Mouse (Mus musculus): ENCODE data around the gene Wiz.

Gene Wiz

GRCm38 (mm10) chr17:32389101-32389659 is at the start of gene Wiz:
Gene Wiz, minus strand, starts transcription at chr17:32389439.
- peak; percentile 84 to 89 for DNase-seq (ENCODE audit: low spot score in 2 of 2)

DNA sequence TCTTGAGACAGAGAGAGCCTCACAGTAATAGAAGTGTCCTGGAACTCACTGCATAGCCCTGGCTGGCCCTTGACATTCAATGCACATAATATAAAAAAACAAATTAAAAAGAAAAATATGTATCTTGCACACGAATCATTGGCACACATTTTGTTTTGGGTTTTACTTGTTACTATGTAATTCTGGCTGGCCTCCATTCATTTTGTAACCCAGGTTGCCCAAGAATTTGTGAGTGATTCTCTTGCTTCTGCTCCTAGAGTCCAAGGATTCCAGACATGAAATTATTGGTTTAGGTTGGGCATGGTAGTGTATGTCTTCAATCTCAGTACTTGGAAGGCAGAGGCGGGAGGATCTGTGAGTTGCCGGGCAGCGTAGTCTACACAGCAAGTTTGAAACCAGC is 47.9 kb upstream of the Wiz start:
- DNase-seq (ENCODE audit: low spot score in 2 of 2) = no peak

GRCm38 (mm10) chr17:32435151-32435550 is 45.9 kb upstream of the Wiz start:
- DNase-seq (ENCODE audit: low spot score in 2 of 2) = no peak

- DNase-seq (ENCODE audit: low spot score in 2 of 2) = no peak
Observed at GRCm38 (mm10) chr17:32434324-32434723, 45.1 kb upstream of the Wiz start.

- DNase-seq (ENCODE audit: low spot score in 2 of 2) = no peak
Observed at GRCm38 (mm10) chr17:32431972-32432371, 42.7 kb upstream of the Wiz start.

- no peak for DNase-seq (ENCODE audit: low spot score in 2 of 2)
Observed at GRCm38 (mm10) chr17:32426610-32427009, 37.4 kb upstream of the Wiz start.

- no peak for DNase-seq (ENCODE audit: low spot score in 2 of 2)
Observed at GRCm38 (mm10) chr17:32424034-32424433, 34.8 kb upstream of the Wiz start, which contains the start of gene Pglyrp2. Gene Pglyrp2, minus strand, starts transcription at chr17:32424167.

DNA sequence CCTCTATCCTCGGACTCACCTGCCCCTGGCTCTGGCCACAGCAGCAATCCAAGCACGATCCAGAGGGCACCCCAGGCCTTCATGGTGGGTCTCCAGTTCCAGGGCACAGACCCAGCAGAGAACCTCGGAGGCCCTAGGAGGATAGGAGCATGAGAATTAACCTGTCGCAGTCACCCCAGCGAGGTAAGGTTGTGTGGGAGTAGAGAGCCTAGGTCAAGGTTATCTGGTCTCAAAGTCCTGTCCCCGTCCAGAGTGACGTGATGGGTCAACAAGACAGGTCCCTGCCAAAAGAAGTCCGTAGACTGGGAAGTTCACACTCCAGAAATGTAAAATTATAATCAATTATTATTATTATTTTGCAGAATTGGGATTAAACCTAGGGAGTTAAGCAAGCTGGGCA is 31.5 kb upstream of the Wiz start:
- no peak for DNase-seq (ENCODE audit: low spot score in 2 of 2)

- no peak for DNase-seq (ENCODE audit: low spot score in 2 of 2)
Observed at GRCm38 (mm10) chr17:32419989-32420388, 30.8 kb upstream of the Wiz start.

- no peak for DNase-seq (ENCODE audit: low spot score in 2 of 2)
Observed at GRCm38 (mm10) chr17:32416771-32417170, 27.5 kb upstream of the Wiz start.

DNA sequence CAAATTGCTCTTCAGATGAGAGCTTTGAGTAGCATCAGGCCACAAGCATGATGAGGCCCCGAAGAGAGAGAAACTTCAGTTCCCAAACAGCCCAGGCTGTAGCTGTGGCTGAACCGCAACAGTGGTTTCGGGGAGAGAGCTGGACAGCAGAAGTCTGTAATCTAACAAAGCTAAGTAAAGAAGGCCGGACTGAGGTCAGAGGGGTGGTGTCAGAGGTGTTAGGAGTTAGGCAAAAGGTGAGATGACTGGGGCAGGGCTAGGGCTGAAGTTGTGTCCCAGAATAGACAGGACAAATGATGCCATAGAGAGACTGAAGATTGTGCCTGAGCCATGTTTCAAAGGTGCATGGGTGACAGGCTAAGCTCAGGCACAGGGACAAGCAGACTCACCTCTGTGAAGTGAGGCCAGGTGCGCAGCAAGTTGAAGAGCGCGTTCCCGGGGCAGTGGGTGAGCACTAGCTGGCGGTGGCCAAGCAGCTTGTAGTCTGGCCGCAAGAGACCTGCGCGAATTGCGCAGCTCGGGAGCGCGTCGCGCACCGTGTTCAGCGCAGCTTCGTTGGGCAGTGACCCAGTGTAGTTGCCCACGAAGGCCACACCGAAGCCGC is 26.3 kb upstream of the Wiz start:
- no peak for DNase-seq (ENCODE audit: low spot score in 2 of 2)

- no peak for DNase-seq (ENCODE audit: low spot score in 2 of 2)
Observed at GRCm38 (mm10) chr17:32411898-32412297, 22.7 kb upstream of the Wiz start.

DNA sequence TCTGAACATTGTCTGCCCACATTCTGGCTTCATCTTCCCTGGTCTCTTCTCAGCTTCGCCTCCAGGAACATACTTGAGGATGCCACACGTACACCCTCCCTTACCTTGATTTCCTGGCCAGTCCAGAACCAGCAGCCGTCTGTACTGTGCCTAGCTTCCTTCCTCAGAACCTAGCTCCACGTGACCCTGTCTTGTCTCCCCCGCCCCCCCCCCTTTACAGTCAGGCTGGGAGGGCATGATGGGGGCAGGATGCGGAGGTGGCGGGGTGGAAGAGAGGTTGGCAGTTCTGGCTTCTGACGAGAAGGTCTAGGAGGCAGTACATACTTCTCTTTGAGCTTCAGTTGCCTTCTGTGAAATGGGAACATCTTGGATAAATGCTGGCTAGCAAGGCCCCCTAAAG is 14.2 kb upstream of the Wiz start, which contains the start of gene Rasal3:
Gene Rasal3, minus strand, starts transcription at position 167 of the 400 bp plus-strand sequence.
- no peak for DNase-seq (ENCODE audit: low spot score in 2 of 2)

DNA sequence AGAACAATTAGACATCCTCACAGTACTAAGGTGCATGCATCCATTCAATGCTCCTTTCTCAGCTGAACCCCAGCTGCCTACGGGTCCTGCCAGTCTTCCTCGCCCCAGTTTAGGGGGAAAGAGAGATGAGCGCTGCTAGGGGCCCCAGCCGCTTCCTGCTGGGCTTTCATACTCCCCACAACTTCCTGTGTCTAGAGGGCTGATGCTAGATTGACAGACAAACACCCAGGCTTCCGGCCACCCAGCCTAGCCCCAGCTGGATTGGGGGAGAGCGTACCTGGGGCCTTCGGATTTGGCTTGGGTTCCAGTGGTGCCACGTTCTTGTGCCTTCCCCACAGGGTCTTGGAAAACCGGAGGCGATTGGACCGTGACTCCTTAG is 13.5 kb upstream of the Wiz start:
- no peak for DNase-seq (ENCODE audit: low spot score in 2 of 2)

DNA sequence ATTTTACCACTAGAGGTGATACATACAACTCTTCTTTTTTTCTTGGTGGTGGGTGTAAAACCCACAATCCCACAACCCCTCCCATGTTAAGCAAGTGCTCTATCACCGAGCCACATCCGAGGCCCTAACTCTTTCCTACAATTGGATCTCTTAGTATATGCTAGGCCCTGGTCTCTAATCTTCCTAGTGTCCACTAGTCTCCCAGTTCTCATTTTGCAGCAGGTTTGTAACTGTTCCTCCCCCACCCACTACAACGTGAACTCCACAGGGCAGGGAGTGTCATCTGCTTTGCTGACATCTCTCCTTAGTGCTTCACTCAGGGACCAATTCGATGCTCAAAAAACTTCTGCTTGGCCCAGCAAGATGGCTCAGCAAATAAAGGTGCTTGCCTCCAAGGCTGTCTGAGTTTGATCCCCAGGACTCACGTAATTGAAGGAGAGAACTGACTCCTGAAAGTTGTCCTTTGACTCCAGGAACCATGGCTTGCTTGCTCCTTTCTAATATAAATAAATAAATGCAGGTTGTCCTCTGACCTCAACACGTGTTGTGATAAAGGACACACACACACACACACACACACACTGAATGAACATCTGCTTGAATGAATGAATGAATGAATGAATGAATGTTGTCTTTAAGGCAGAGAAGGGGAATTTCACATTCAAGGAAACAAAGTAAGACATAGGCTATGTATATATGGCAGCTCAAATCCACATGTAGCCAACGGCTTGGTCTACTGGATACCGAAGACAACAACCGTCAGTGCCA is 13.0 kb upstream of the Wiz start:
- DNase-seq (ENCODE audit: low spot score in 2 of 2) = no peak

DNA sequence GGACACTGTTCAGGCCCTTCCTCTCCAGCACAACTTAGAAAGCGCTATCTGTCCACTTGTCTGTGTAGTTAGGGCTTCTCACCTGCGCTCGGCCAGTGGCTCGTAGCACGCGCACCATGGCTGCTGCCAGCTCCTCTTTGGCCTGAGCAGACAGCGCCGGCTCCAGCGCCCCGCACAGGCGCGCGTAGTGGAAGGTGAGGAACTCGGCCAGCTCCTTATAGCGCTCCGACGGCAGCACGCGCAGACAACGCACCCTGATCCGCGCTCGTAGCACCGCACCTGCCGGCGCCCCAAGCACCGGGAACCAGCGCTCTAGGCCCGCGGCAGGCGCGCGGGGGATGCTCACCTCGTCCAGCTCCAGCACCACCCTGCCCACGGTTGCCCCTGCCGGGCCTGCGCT is 7.0 kb upstream of the Wiz start:
- no peak for DNase-seq (ENCODE audit: low spot score in 2 of 2)

DNA sequence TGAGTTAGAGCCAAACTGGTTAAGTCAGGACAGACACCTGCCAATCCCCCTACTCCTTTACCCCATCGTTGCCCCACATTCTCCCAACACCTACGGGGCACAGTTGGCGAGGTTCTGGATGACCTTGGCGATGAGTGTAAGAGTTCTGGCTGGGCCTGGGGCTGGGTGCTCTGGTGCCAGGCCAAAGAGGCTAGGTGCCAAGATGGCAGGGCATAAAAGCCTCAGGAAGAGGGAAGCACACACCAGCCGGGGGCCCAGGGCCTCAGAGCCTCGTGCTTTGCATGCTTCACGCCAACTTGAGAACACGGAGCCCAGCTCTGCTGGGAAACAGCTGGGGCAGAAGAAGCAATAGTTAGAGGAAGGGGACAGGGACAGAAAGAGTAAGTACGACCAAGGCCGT is 4.7 kb upstream of the Wiz start:
- no peak for DNase-seq (ENCODE audit: low spot score in 2 of 2)

DNA sequence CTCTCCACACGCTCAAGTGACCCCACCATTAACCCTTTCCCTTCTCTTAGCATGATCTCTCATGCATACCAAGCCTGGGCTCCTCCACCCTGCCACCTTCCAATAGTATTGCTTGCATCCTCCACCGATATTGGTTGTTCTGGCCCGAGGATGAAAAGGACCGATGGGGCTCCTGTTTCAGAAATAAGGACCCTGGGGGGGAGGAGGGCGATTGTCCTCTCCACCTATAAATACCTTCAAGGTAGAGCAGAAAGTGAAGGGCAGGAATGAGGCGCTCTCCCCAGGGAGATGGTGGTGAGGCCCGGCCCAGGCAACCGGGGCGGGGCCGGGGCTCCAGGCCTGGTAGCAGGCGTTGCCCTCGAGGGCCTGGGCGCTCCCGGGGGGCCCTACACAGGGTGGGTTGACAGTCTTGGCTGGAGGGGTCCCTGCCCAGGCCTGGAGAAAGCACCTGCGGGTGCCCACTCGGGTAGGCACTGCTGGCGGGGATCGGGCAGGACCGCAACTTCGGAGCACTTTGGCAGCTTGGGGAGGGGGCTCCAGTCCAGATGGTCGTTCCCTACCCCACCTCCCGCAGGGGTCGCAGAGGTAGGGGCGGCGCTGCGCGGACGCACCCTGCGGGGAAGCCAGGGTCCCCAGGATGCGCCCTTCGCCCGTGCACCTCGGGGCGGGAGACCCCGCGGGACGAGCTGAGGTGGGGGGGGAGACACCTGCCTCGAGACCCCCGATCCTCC is 704 bp downstream of the Wiz start:
- no peak for DNase-seq (ENCODE audit: low spot score in 2 of 2)

GRCm38 (mm10) chr17:32387986-32388369 is 1.3 kb downstream of the Wiz start:
- no peak for DNase-seq (ENCODE audit: low spot score in 2 of 2)

DNA sequence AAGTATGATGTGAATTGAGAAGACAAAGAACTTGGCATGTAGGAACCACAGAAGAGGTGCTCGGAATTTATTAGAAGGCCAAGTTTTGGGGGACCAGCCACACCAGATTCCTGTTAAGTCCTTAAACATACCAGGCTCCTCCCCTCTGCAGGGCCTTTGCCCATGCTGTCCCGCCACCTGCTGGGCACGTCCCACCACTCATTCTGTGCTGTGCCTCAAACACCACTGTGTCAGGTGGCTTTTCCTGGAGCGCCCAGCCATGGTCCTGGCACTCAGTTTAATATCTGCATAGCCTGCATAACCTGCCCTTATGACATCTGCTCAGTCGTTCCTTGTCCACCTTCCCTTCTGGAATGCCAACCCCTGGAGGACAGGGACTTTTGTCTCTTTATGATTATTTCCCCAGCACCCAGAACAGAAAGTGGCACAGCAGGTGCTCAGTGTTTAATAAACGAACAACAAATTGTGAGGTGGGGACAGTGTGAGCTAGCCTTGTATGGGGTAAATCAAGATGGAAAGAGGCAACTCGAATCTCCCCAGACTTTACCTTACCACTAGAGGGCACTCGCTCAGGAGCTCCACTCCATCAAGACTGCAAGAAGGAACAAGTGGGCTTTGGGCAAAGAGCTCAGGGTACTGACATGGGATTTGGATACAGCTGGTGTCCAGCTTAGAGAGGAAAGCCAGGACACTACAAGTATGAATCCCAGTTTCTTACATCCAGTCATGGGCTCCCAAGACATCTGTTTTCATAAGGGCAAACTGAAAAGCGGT is 2.4 kb downstream of the Wiz start:
- DNase-seq (ENCODE audit: low spot score in 2 of 2) = no peak

DNA sequence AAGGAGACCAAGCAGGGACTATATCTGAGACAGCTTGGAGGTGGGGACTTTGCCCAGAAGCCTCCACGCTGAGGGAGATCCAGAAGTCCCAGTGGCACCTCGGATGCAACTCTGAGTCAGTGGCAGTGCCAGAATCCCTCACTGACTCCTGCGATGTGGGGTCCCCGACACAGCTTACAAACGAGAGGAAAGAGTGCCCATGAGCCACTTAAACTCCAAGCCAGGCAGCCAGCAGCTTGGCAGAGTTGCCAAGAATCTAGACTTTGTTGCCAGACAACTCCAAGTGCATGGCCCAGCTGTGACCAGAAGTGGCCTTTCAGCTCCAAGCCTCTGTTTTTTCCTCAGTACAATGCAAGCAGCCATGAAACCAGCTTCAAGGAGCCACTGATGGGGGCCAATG is 5.6 kb downstream of the Wiz start:
- DNase-seq (ENCODE audit: low spot score in 2 of 2) = peak in 1 of 2 experiments; percentile 39

- DNase-seq (ENCODE audit: low spot score in 2 of 2) = peak in 1 of 2 experiments; percentile 84
Observed at GRCm38 (mm10) chr17:32382576-32382975, 6.7 kb downstream of the Wiz start.
